Mouse (Mus musculus) stomach, embryonic 15.5 days (tissue): ENCODE data around the gene Myo15. TPM values are rescaled to one million over a fixed set of nuclear protein-coding genes. Genes with fewer than 3 reads are reported as not detected.
"Not testable (repeated sequence)": the region's sequence is repeated elsewhere in the genome, so short reads cannot be mapped to it uniquely, and the experiment has no call there.

ENCODE experiments used
- ATAC-seq: fragments of 200-750 bp; cut with Nextera tagmentation; 2 replicates; pipeline ENCODE4 v1.8.0; 2017; ENCODE audit warnings: low read depth, moderate number of reproducible peaks, moderate TSS enrichment; ENCODE audit not compliant: insufficient read depth, low FRiP score
- H3K27ac ChIP-seq: fragments of 300-500 bp; sonication (generic); 2 replicates; pipeline ENCODE4 v1.5.1; 2015; ENCODE audit warnings: mild to moderate bottlenecking, inconsistent platforms
- H3K27me3 ChIP-seq: fragments of 300-500 bp; sonication (generic); replicated peaks from 2 replicates; pipeline ENCODE4 v1.6.1; 2015; ENCODE audit warnings: inconsistent platforms
- H3K36me3 ChIP-seq: fragments of 300-500 bp; sonication (generic); 2 replicates; pipeline ENCODE4 v1.6.1; 2015; ENCODE audit warnings: inconsistent platforms
- H3K4me1 ChIP-seq: fragments of 300-500 bp; sonication (generic); 2 replicates; pipeline ENCODE4 v1.6.1; 2015; ENCODE audit warnings: inconsistent platforms
- H3K4me2 ChIP-seq: fragments of 300-500 bp; sonication (generic); 2 replicates; pipeline ENCODE4 v1.6.1; 2015; ENCODE audit warnings: mild to moderate bottlenecking, inconsistent platforms
- H3K4me3 ChIP-seq: fragments of 300-500 bp; sonication (generic); replicated peaks from 2 replicates; pipeline ENCODE4 v1.5.1; 2015; ENCODE audit warnings: inconsistent platforms
- H3K9ac ChIP-seq: fragments of 300-500 bp; sonication (generic); 2 replicates; pipeline ENCODE4 v1.6.1; 2015; ENCODE audit warnings: inconsistent platforms
- H3K9me3 ChIP-seq: fragments of 300-500 bp; sonication (generic); 2 replicates; pipeline ENCODE4 v1.6.1; 2016; ENCODE audit warnings: inconsistent platforms
- WGBS: fragments of 180-500 bp; shearing (Covaris S2); methylation state at CpG from one replicate; pipeline ENCODE4 v1.1.7; 2015; 5-methylcytosine and 5-hydroxymethylcytosine counted together
- polyA plus RNA-seq: library from polyadenylated mRNA; unstranded; fragments of >200 nt; fragmentation: Nextera tagmentation; extraction: Ambion mirVana; gene quantifications from 2 replicates; pipeline ENCODE4 v1.2.1, GENCODE M21; 2015

Myo15 gene
- polyA plus RNA-seq, result 0.08 and 0.12 TPM in 2 replicates

- Histone ChIP-seq H3K9ac (no peak within 1 kb of the TSS), H3K4me2 (no peak within 1 kb of the TSS), H3K36me3 (peaks cover 42% of the 10 kb centered on the region), H3K9me3 (no peaks in the 10 kb centered on the region), H3K4me3 (no peak within 1 kb of the TSS), H3K27me3 (no peaks in the 10 kb centered on the region), H3K4me1 (no peaks in the 10 kb centered on the region), H3K27ac (no peak within 1 kb of the TSS)
- ATAC-seq, result no peak
- 85% methylated on average over 3 of the region's 3 CpGs for WGBS
Measured at GRCm38 (mm10) chr11:60469039-60469438, at the start of gene Myo15. Gene Myo15, plus strand, starts transcription at chr11:60469339.

DNA sequence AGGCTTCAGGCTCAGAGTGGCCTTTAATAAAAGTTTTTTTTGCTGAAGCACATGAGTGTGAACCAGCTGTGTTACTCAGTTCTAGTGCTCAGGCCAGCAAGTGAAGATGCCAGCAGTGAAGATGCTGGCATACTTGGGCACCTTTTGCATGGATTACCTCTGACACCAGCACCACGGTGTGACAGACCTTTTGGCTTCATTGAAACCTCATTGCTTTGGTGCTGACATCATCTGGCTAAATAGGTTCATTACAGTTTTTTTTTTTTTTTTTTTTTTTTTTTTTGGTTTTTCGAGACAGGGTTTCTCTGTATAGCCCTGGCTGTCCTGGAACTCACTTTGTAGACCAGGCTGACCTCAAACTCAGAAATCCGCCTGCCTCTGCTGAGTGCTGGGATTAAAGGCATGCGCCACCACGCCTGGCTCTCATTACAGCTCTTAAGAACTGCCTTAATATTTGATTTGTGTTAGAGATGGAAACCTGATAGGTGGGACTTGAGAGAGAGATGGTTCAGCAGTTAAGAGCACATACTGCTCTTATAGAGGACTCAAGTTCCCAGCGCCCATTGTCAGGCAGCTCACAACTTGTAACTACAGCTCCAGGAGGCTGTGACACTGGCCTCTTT lies 47.0 kb upstream of the Myo15 start:
- no peaks in the 10 kb centered on the region for H3K4me1 ChIP-seq
- 59% methylated on average over 6 of the region's 6 CpGs for WGBS
- H3K4me3 ChIP-seq, result no peak overlapping the region
- peaks cover 13% of the 10 kb centered on the region for H3K36me3 ChIP-seq
- H3K27me3 ChIP-seq, result no peaks in the 10 kb centered on the region
- no peaks in the 10 kb centered on the region for H3K9me3 ChIP-seq
- no peak overlapping the region for H3K27ac ChIP-seq
- ATAC-seq, result no peak
- no peak overlapping the region for H3K9ac ChIP-seq
- no peak overlapping the region for H3K4me2 ChIP-seq

- Histone ChIP-seq H3K36me3 (peaks cover 13% of the 10 kb centered on the region), H3K4me3 (no peak overlapping the region), H3K4me1 (no peaks in the 10 kb centered on the region), H3K9ac (no peak overlapping the region), H3K4me2 (no peak overlapping the region), H3K27ac (no peak overlapping the region), H3K27me3 (no peaks in the 10 kb centered on the region), H3K9me3 (no peaks in the 10 kb centered on the region)
- no peak for ATAC-seq
- WGBS, result 71% methylated on average over 1 of the region's 1 CpGs
Measured at GRCm38 (mm10) chr11:60423006-60423405, 46.1 kb upstream of the Myo15 start.

GRCm38 (mm10) chr11:60426417-60426816 lies 42.7 kb upstream of the Myo15 start:
- H3K4me3 ChIP-seq, result no peak overlapping the region
- H3K36me3 ChIP-seq, result peaks cover 13% of the 10 kb centered on the region
- WGBS, result 84% methylated on average over 1 of the region's 1 CpGs
- H3K27me3 ChIP-seq, result no peaks in the 10 kb centered on the region
- H3K9me3 ChIP-seq, result no peaks in the 10 kb centered on the region
- H3K27ac ChIP-seq, result no peak overlapping the region
- H3K4me1 ChIP-seq, result no peaks in the 10 kb centered on the region
- ATAC-seq, result no peak
- no peak overlapping the region for H3K9ac ChIP-seq
- no peak overlapping the region for H3K4me2 ChIP-seq

GRCm38 (mm10) chr11:60427628-60428027 lies 41.5 kb upstream of the Myo15 start:
- Histone ChIP-seq H3K9me3 (no peaks in the 10 kb centered on the region), H3K4me2 (no peak overlapping the region)
- ATAC-seq, result no peak

DNA sequence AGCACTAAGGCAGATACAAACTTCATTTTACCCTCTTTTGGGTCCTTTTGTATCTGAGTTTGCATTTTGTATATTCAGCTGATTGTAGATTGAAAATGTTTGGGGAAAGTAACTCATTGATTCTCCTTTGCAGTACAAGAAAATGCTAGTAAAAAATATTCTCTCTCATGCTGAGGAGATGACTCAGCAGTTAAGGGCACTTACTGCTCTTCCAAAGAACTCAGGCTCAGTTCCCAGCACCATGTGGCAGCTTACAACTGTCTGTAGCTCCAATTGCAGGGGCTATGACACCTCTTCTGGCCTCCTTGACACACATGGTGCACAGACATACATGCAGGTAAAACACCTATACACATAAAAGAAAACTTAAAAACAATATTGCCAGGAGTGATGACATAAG lies 35.6 kb upstream of the Myo15 start:
- ATAC-seq, result no peak
- H3K27me3 ChIP-seq, result no peaks in the 10 kb centered on the region
- no peak overlapping the region for H3K4me2 ChIP-seq
- H3K9ac ChIP-seq, result no peak overlapping the region
- no peaks in the 10 kb centered on the region for H3K4me1 ChIP-seq
- no peaks in the 10 kb centered on the region for H3K9me3 ChIP-seq
- peaks cover 39% of the 10 kb centered on the region for H3K36me3 ChIP-seq
- H3K27ac ChIP-seq, result no peak overlapping the region
- no peak overlapping the region for H3K4me3 ChIP-seq

More at GRCm38 (mm10) chr11:60427628-60428027, 41.5 kb upstream of the Myo15 start:
- H3K9ac ChIP-seq, result no peak overlapping the region
- H3K4me3 ChIP-seq, result no peak overlapping the region
- H3K27ac ChIP-seq, result no peak overlapping the region
- no peaks in the 10 kb centered on the region for H3K27me3 ChIP-seq
- 85% methylated on average over 3 of the region's 3 CpGs for WGBS
- H3K36me3 ChIP-seq, result peaks cover 18% of the 10 kb centered on the region
- H3K4me1 ChIP-seq, result no peaks in the 10 kb centered on the region

- H3K4me1 ChIP-seq, result no peaks in the 10 kb centered on the region
- no peak overlapping the region for H3K27ac ChIP-seq
- no peak overlapping the region for H3K9ac ChIP-seq
- 88% methylated on average over 1 of the region's 1 CpGs for WGBS
- H3K4me2 ChIP-seq, result no peak overlapping the region
- no peaks in the 10 kb centered on the region for H3K9me3 ChIP-seq
- H3K27me3 ChIP-seq, result no peaks in the 10 kb centered on the region
- no peak overlapping the region for H3K4me3 ChIP-seq
- ATAC-seq, result no peak
- H3K36me3 ChIP-seq, result peaks cover 39% of the 10 kb centered on the region
Measured at GRCm38 (mm10) chr11:60435133-60435532, 34.0 kb upstream of the Myo15 start.

- H3K9ac ChIP-seq, result no peak overlapping the region
- no peaks in the 10 kb centered on the region for H3K27me3 ChIP-seq
- WGBS, result 86% methylated on average over 3 of the region's 3 CpGs
- H3K4me2 ChIP-seq, result no peak overlapping the region
- no peak for ATAC-seq
- peaks cover 41% of the 10 kb centered on the region for H3K36me3 ChIP-seq
- no peak overlapping the region for H3K4me3 ChIP-seq
- H3K9me3 ChIP-seq, result no peaks in the 10 kb centered on the region
- H3K27ac ChIP-seq, result no peak overlapping the region
- H3K4me1 ChIP-seq, result no peaks in the 10 kb centered on the region
Measured at GRCm38 (mm10) chr11:60436618-60437017, 32.5 kb upstream of the Myo15 start.

GRCm38 (mm10) chr11:60439621-60440020 lies 29.5 kb upstream of the Myo15 start:
- H3K4me1 ChIP-seq, H3K4me2 ChIP-seq, H3K27me3 ChIP-seq, H3K4me3 ChIP-seq, H3K9ac ChIP-seq, H3K9me3 ChIP-seq, H3K27ac ChIP-seq, ATAC-seq: not testable (repeated sequence)
- 13% methylated on average over 1 of the region's 1 CpGs for WGBS
- H3K36me3 ChIP-seq, result peaks cover 45% of the 10 kb centered on the region

DNA sequence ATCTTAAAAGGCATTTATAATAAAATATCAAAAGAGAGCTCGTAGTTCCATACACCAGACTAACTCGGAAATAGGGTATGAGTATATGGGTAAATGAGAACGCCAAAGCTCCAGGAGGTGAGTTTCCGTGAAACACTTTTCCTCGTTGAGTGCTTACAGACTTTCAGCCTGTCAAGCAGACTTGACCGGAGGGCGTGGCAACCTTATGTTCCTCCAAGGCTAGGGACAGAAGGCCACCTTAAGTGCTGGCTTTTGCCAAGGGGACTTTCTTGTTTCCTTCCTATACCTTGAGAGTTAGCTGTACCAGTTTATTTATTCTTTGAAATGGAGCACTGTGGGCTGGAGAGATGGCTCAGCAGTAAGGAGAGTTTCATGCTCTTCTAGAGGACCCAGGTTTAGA lies 29.0 kb upstream of the Myo15 start:
- no peak overlapping the region for H3K27ac ChIP-seq
- H3K4me1 ChIP-seq, result no peaks in the 10 kb centered on the region
- no peak overlapping the region for H3K4me3 ChIP-seq
- H3K4me2 ChIP-seq, result no peak overlapping the region
- H3K9ac ChIP-seq, result no peak overlapping the region
- no peaks in the 10 kb centered on the region for H3K27me3 ChIP-seq
- ATAC-seq, result no peak
- no peaks in the 10 kb centered on the region for H3K9me3 ChIP-seq
- 34% methylated on average over 7 of the region's 7 CpGs for WGBS
- peaks cover 40% of the 10 kb centered on the region for H3K36me3 ChIP-seq

GRCm38 (mm10) chr11:60442896-60443295 lies 26.2 kb upstream of the Myo15 start:
- 86% methylated on average over 6 of the region's 6 CpGs for WGBS
- Histone ChIP-seq H3K27me3 (no peaks in the 10 kb centered on the region), H3K27ac (no peak overlapping the region), H3K4me3 (no peak overlapping the region), H3K4me2 (no peak overlapping the region), H3K9me3 (no peaks in the 10 kb centered on the region), H3K9ac (no peak overlapping the region), H3K4me1 (no peaks in the 10 kb centered on the region), H3K36me3 (peaks cover 23% of the 10 kb centered on the region)
- ATAC-seq, result no peak

GRCm38 (mm10) chr11:60444007-60444406 lies 25.1 kb upstream of the Myo15 start:
- H3K4me1 ChIP-seq, result no peaks in the 10 kb centered on the region
- H3K27ac ChIP-seq, result no peak overlapping the region
- ATAC-seq, result no peak
- WGBS, result 75% methylated on average over 4 of the region's 4 CpGs
- peaks cover 17% of the 10 kb centered on the region for H3K36me3 ChIP-seq
- no peak overlapping the region for H3K4me3 ChIP-seq
- H3K9ac ChIP-seq, result no peak overlapping the region
- H3K27me3 ChIP-seq, result no peaks in the 10 kb centered on the region
- no peak overlapping the region for H3K4me2 ChIP-seq
- H3K9me3 ChIP-seq, result no peaks in the 10 kb centered on the region
